Mouse (Mus musculus): ENCODE results near the gene Gm14525. TPM values are rescaled to one million over a fixed set of nuclear protein-coding genes. Genes with fewer than 3 reads are reported as not detected.
"Not testable (repeated sequence)": the region's sequence is repeated elsewhere in the genome, so short reads cannot be mapped to it uniquely, and the experiment has no call there.

Gm14525 gene
- polyA plus RNA-seq (2015; fragmentation: Nextera tagmentation; extraction: Ambion mirVana) = not detected in 2 replicates

DNA sequence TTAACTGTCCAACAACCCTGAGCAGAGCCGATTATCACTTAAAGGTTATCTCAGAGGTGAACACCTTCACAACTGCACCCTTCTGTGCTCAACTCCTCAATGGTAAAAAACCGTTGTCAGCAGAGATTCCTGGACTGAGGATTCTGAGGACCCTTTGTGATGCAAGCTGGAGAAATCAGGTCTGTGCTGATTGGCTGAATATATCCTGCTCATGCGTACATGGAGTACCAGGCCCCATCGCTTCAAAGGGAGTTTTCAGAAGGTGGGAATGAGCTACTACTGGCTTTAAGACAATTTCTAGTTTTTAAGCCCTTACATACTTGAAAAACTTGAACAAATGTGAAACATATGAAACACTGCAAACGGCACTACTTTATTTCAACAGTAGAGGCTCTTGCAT is at the start of gene Gm14525:
Gm14525 (minus strand) TSS at position 101 of the 400 bp plus-strand sequence.
- not testable (repeated sequence) for H3K4me2 ChIP-seq (ENCODE audit: low read depth, low read length); H3K4me1 ChIP-seq (ENCODE audit: control insufficient read depth, low read depth, low read length); H3K4me3 ChIP-seq (ENCODE audit: low read depth, low read length); H3K27ac ChIP-seq (ENCODE audit: low read length); ATAC-seq (ENCODE audit: low read depth); H3K9me3 ChIP-seq (replicated peaks; ENCODE audit: control insufficient read depth, low read length); H3K27me3 ChIP-seq (ENCODE audit: control insufficient read depth, insufficient read depth, low read depth, low read length); H3K36me3 ChIP-seq (ENCODE audit: control insufficient read depth, insufficient read depth); H3K9ac ChIP-seq (ENCODE audit: low read depth, low read length)
- WGBS (ENCODE audit: insufficient replicate concordance) = 67% methylated on average over 2 of the region's 5 CpGs

Other genes with a start within 250 kb of the Gm14525 start
- not detected in 2 replicates for gene Slx, start 157.1 kb downstream of the Gm14525 start, polyA plus RNA-seq (2015; fragmentation: Nextera tagmentation; extraction: Ambion mirVana)
- not detected in 2 replicates for gene Gm6121, start 233.1 kb upstream of the Gm14525 start, polyA plus RNA-seq (2015; fragmentation: Nextera tagmentation; extraction: Ambion mirVana)